Mouse (Mus musculus): ENCODE data around the gene Disp3.

GRCm38 (mm10) chr4:148240387-148240786, 47.4 kb downstream of the Disp3 start:
- TF ChIP-seq CTCF (conservative IDR thresholded peaks at IDR 0.05; ENCODE audit: low read length) (no peak), NANOG (IDR thresholded peaks at IDR 0.05; ENCODE audit: borderline replicate concordance, low read length) (no peak), POU5F1 (IDR thresholded peaks at IDR 0.05; ENCODE audit: borderline replicate concordance, low read length) (no peak)
